Mouse (Mus musculus) E14TG2a.4 (cell line): Measurements from ENCODE around the gene Vsx2.

ENCODE experiments used
- H3K27me3 ChIP-seq: 2 replicates; pipeline ENCODE4 v1.6.1; 2014; ENCODE audit warnings: low read length, control low read depth; ENCODE audit not compliant: insufficient read depth
- H3K36me3 ChIP-seq: 2 replicates; pipeline ENCODE4 v1.6.1; 2014; ENCODE audit warnings: low read length, control low read depth; ENCODE audit not compliant: insufficient read depth
- H3K4me1 ChIP-seq: replicated peaks from 2 replicates; pipeline ENCODE4 v1.6.1; 2014; ENCODE audit warnings: low read depth, low read length, control low read depth
- H3K4me3 ChIP-seq: replicated peaks from 2 replicates; pipeline ENCODE4 v1.5.1; 2014; ENCODE audit warnings: mild to moderate bottlenecking, low read length
- H3K9me3 ChIP-seq: 2 replicates; pipeline ENCODE4 v1.6.1; 2014; ENCODE audit warnings: low read length, control low read depth
- CTCF ChIP-seq: conservative IDR thresholded peaks from 2 replicates; pipeline ENCODE4 v1.5.1; 2014; ENCODE audit warnings: low read length
- NANOG ChIP-seq: IDR thresholded peaks from 2 replicates; pipeline ENCODE4 v1.6.1; 2014; ENCODE audit warnings: borderline replicate concordance, low read length, mixed read lengths
- POU5F1 ChIP-seq: IDR thresholded peaks from 2 replicates; pipeline ENCODE4 v1.6.1; 2014; ENCODE audit warnings: low read length, borderline replicate concordance

Vsx2 gene

DNA sequence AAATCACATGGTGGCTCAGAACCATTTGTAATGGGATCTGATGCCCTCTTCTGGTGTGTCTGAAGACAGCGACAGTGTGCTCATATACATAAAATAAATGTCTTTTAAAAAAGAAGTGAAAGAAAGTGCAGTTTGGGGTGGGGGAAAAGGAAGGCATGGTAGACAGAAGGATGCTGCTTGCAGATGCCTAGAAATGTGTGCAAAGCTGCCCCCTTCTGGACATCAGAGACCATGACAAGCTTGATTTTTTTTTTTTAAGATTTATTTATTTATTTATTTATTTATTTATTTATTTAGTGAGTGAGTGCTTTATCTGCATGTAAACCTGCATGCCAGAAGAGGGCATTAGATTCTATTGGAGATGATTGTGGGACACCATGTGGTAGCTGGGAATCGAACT lies 11.7 kb downstream of the Vsx2 start:
- no peaks in the 10 kb centered on the region for H3K36me3 ChIP-seq
- peak; percentile 21 for TF ChIP-seq CTCF
- no peak for TF ChIP-seq POU5F1
- no peak for TF ChIP-seq NANOG
- peaks cover 16% of the 10 kb centered on the region for H3K4me1 ChIP-seq
- no peak overlapping the region for H3K4me3 ChIP-seq
- H3K9me3 ChIP-seq, result peaks cover 11% of the 10 kb centered on the region; the same call in 1 of the 2 replicates
- peaks cover 10% of the 10 kb centered on the region for H3K27me3 ChIP-seq

DNA sequence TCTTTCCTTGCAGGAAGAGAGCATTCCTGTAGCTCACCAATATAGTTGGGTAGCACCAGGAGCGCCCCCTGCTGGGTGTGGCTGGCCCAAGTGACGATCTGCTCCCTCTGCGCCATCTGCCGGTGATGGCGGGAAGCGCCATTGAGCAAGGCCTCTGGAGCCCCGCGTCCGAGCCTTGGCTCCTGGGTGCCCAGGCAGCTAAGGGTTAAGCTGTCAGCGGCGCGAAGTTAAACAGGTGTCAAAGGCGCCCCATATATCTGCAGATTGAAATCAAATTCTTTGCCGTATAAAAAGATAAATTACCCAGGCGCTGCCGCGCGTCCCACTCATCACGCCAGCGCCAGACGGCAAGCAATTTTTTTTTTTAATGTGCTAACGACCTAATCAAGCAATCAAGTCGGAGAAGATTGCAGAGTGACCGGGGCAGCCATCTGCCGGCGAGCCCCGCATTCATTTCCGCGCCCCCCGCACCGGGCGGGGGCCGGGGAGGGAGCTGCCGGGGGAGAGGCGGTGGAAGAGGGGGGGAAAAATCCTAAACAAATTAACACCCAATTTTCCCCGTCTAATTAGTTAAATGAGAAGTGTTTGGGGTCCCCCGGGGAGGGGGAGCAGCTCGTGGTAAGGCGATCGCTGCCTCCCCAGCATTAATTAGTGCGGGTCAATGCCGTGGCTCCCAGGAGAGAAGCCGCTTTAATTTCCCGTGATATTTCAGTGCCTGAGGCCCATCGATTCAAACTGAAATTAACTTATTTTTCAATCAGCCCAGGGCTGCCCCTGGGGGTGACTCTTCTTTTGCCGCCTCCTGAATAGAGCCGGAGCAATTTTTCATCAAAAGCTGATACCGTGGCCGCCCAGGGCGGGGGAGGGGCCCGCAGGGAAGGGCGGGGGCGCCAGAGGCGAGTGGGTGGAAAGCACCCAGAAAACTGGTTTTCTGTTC lies 20.5 kb downstream of the Vsx2 start:
- H3K4me3 ChIP-seq, result peak overlapping the region; percentile 79
- peaks cover 38% of the 10 kb centered on the region for H3K27me3 ChIP-seq
- H3K4me1 ChIP-seq, result peaks cover 55% of the 10 kb centered on the region
- no peaks in the 10 kb centered on the region for H3K9me3 ChIP-seq
- peak; percentile 98 for TF ChIP-seq CTCF
- TF ChIP-seq POU5F1, result no peak
- no peak for TF ChIP-seq NANOG
- no peaks in the 10 kb centered on the region for H3K36me3 ChIP-seq

GRCm38 (mm10) chr12:84598324-84598723 lies 28.8 kb downstream of the Vsx2 start:
- Histone ChIP-seq H3K27me3 (peaks cover 45% of the 10 kb centered on the region), H3K36me3 (peaks cover 14% of the 10 kb centered on the region), H3K4me3 (no peak overlapping the region), H3K9me3 (no peaks in the 10 kb centered on the region), H3K4me1 (peaks cover 19% of the 10 kb centered on the region)
- TF ChIP-seq POU5F1 (no peak), NANOG (no peak), CTCF (no peak)

DNA sequence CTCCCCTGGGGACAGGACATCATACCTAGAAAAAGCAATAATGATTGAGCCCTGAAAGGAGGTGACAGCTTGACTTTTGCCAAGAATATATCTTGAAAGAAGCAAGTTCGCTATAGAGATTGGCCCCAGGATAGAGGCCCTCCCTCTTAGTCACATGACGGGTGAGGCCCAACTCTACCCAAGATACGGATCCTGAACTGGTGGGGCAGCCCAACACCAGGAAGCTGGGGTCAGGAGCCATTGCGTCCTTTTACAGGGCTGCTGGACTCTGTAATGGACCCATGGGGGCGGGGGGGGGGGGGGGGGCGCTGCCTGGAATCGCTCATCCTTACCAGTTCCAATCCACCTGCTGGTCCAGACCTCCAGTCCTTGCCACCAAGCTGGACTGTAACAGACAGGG lies 34.4 kb downstream of the Vsx2 start:
- Histone ChIP-seq H3K4me1 (peaks cover 26% of the 10 kb centered on the region), H3K9me3 (no peaks in the 10 kb centered on the region), H3K36me3 (peaks cover 68% of the 10 kb centered on the region), H3K27me3 (peaks cover 7% of the 10 kb centered on the region), H3K4me3 (no peak overlapping the region)
- TF ChIP-seq NANOG (no peak), POU5F1 (no peak), CTCF (no peak)

- H3K4me3 ChIP-seq, result no peak overlapping the region
- H3K36me3 ChIP-seq, result peaks cover 75% of the 10 kb centered on the region
- H3K9me3 ChIP-seq, result no peaks in the 10 kb centered on the region
- TF ChIP-seq POU5F1, result no peak
- peak; percentile 57 for TF ChIP-seq CTCF
- H3K4me1 ChIP-seq, result peaks cover 26% of the 10 kb centered on the region
- no peaks in the 10 kb centered on the region for H3K27me3 ChIP-seq
Observed at GRCm38 (mm10) chr12:84605860-84606259, 36.3 kb downstream of the Vsx2 start.

DNA sequence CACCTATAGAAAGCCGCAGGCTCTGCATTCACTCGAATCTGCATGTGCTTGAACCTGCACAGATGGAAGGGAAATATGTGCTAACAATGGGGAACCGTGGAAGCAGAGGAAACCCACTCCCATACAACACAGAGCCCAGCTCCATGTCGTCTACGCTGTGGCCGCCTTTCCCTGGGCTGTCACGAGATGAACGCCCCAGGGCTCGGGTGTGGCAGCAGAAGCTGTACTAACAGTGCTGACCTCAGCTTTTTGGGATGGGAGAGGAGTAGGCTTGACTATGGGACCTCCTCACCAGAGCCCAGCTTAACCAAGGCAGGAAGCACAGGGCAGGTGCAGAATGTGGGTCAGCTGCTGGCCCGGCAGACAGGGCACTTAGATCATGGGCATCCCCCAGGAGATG lies 42.2 kb downstream of the Vsx2 start:
- no peaks in the 10 kb centered on the region for H3K9me3 ChIP-seq

GRCm38 (mm10) chr12:84612518-84612917 lies 43.0 kb downstream of the Vsx2 start:
- H3K4me3 ChIP-seq, result peak overlapping the region; percentile 68; the same call in 1 of the 2 replicates
- no peak for TF ChIP-seq CTCF
- TF ChIP-seq NANOG, result no peak
- no peak for TF ChIP-seq POU5F1
- no peaks in the 10 kb centered on the region; the same call in 1 of the 2 replicates for H3K27me3 ChIP-seq
- peaks cover 54% of the 10 kb centered on the region for H3K4me1 ChIP-seq
- no peaks in the 10 kb centered on the region for H3K9me3 ChIP-seq
- H3K36me3 ChIP-seq, result peaks cover 49% of the 10 kb centered on the region

More for the DNA sequence above, 42.2 kb downstream of the Vsx2 start:
- H3K4me3 ChIP-seq, result no peak overlapping the region
- no peak for TF ChIP-seq NANOG
- TF ChIP-seq CTCF, result no peak
- TF ChIP-seq POU5F1, result no peak
- peaks cover 52% of the 10 kb centered on the region for H3K4me1 ChIP-seq
- no peaks in the 10 kb centered on the region; the same call in 1 of the 2 replicates for H3K27me3 ChIP-seq
- peaks cover 57% of the 10 kb centered on the region for H3K36me3 ChIP-seq

- Histone ChIP-seq H3K36me3 (peaks cover 36% of the 10 kb centered on the region), H3K4me3 (peak overlapping the region; percentile 68), H3K27me3 (no peaks in the 10 kb centered on the region; the same call in 1 of the 2 replicates), H3K9me3 (no peaks in the 10 kb centered on the region), H3K4me1 (peaks cover 67% of the 10 kb centered on the region)
- TF ChIP-seq NANOG, result no peak
- TF ChIP-seq CTCF, result no peak
- TF ChIP-seq POU5F1, result no peak
Observed at GRCm38 (mm10) chr12:84614001-84614400, 44.4 kb downstream of the Vsx2 start.

GRCm38 (mm10) chr12:84614524-84614923 lies 45.0 kb downstream of the Vsx2 start:
- Histone ChIP-seq H3K9me3 (no peaks in the 10 kb centered on the region), H3K4me1 (peaks cover 72% of the 10 kb centered on the region), H3K27me3 (no peaks in the 10 kb centered on the region; the same call in 1 of the 2 replicates), H3K36me3 (peaks cover 32% of the 10 kb centered on the region), H3K4me3 (peak overlapping the region; percentile 68)
- TF ChIP-seq NANOG, result no peak
- no peak for TF ChIP-seq POU5F1
- no peak for TF ChIP-seq CTCF
